Mouse (Mus musculus): Measurements from ENCODE around the gene Dhtkd1.

DNA sequence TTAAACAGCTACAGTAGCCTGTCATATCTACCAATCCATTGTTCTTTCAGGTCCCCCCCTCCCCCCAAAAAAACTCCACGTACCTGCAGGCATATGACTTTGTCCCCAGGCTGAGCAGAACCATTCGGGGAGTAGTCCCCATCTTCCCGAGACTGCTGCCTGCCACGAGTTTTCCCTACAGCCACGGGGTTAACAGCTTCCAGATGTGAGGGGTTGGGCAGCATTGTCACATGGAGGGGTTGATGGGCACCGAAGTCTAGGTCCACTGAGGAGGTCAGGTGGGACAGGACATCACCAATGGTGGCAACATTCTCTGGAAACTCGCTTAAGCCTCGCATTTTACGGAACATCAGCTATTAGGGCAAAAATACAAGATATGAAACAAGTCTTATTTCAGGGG lies 18.8 kb downstream of the Dhtkd1 start:
- TF ChIP-seq USF2 (IDR thresholded peaks at IDR 0.05; ENCODE audit: borderline replicate concordance in 1 of 2, insufficient read depth in 1 of 2, low read depth in 1 of 2, low read length in 2 of 2) (no peak), POLR2A (IDR thresholded peaks at IDR 0.05; ENCODE audit: control insufficient read depth in 1 of 2, insufficient read depth in 1 of 2, low read depth in 1 of 2, low read length in 2 of 2, poor library complexity in 1 of 2) (no peak), CTCF (IDR thresholded peaks at IDR 0.05 in 2 of 3, conservative IDR thresholded peaks at IDR 0.05 in 1 of 3; ENCODE audit: control insufficient read depth in 1 of 3, insufficient read depth in 1 of 3, low read depth in 2 of 3, low read length in 3 of 3, poor library complexity in 1 of 3, severe bottlenecking in 1 of 3) (no peak)
